Mouse (Mus musculus): Measurements from ENCODE around the gene Pnck. TPM values are rescaled to one million over a fixed set of nuclear protein-coding genes. Genes with fewer than 3 reads are reported as not detected.

The Pnck gene
- polyA plus RNA-seq, 1 experiment from 2014 or later: 11.0 TPM

DNA sequence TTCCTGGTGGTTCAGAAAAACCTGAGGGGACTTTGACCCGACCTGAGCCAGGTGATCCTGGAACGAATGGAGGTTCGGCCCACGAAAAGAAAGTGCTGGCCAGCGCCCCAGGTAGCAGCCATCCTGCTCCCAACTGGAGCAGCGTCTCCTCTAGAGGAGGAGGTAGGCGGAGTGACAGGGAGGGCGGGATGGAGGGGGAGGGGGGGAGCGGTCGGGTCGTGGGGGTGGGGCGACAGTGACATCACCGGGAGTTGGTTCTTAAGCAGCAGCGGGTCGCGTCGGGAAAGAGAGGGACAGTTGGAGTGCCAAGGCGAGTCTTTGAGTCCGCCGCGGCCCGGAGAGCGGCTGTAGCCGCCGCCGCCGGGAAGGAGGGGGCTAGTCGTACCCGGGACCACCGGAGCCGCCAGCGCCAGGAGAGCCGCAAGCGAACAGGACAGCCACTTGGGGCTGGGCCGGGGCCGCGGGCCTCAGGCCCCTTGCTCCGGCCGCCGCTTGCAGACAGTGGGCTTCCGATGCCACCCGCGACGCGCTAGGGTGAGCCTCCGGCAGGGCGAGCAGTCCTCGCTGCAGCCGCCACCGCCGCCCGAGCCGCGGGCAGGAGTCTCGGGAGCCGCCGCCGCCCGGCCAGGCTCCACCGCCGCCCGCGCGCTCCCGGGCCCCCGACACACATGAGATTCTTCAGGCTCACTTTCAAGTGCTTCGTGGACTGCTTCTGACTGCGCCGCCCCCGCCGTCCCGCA, 13.1 kb upstream of the Pnck start, which contains the start of gene Slc6a8:
TSS of gene Slc6a8 (plus strand) at position 272 of the 740 bp plus-strand sequence.
- peak; percentile 78 for ATAC-seq (ENCODE audit: insufficient number of reproducible peaks, low FRiP score)
- Histone ChIP-seq H3K9ac (peak within 1 kb of the TSS; percentile 92), H3K27me3 (replicated peaks) (peaks cover 22% of the 10 kb centered on the region), H3K4me1 (replicated peaks) (peaks cover 14% of the 10 kb centered on the region), H3K4me3 (peak within 1 kb of the TSS; percentile 80), H3K27ac (ENCODE audit: poor library complexity, severe bottlenecking) (peak within 1 kb of the TSS; percentile 85), H3K4me2 (peak within 1 kb of the TSS; percentile 77), H3K36me3 (peaks cover 23% of the 10 kb centered on the region), H3K9me3 (replicated peaks) (no peaks in the 10 kb centered on the region)
- WGBS: 21% methylated on average over 45 of the region's 72 CpGs

DNA sequence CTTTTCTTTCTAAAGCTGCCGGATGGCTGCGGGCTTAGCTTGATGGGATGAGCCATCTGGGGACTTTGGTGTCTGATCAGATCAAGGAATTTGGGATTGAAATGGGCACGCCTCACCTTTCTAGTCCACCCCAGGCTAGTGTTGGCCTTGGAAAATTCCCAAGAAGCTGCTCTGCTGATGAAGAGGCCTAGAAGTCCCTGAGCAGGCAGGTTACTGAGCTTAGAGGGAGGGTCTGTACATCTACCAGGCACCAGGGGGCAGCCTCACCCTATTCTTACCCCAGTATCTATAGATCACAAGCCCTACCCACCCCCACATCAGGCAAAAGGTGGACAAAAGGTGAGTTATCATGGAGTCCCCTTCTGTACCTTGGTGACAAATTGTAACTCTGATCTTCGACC, 12.1 kb upstream of the Pnck start:
- 0 out of 2 replicates have a peak, but pooled peaks have one; percentile 52 for ATAC-seq (ENCODE audit: insufficient number of reproducible peaks, low FRiP score)
- Histone ChIP-seq H3K4me2 (no peak overlapping the region), H3K4me3 (no peak overlapping the region), H3K9me3 (replicated peaks) (no peaks in the 10 kb centered on the region), H3K4me1 (replicated peaks) (peaks cover 14% of the 10 kb centered on the region), H3K27ac (ENCODE audit: poor library complexity, severe bottlenecking) (no peak overlapping the region), H3K36me3 (peaks cover 12% of the 10 kb centered on the region), H3K27me3 (replicated peaks) (peaks cover 20% of the 10 kb centered on the region), H3K9ac (no peak overlapping the region)
- 39% methylated on average over 4 of the region's 4 CpGs for WGBS

DNA sequence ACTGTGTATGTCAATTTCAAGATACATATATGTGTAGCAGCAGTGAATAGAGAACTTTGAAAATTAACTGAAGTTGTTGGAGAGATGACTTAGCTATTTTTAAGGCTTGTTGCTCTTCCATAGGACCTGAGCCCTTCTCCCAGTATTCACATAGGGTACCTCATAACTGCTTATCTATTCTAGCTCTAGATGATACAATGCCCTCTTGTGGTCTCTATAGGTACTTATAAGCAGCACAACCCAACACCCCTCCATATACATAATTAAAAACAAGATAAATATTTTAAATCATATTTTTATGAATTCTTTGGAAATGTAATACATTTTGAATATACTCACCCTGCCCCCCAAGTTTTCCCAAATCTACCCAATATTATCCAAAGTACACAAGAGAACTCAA, 3.2 kb upstream of the Pnck start:
- H3K4me2 ChIP-seq: no peak overlapping the region
- ATAC-seq (ENCODE audit: insufficient number of reproducible peaks, low FRiP score): no peak
- no peaks in the 10 kb centered on the region for H3K36me3 ChIP-seq
- no peak overlapping the region for H3K9ac ChIP-seq
- H3K4me1 ChIP-seq (replicated peaks): 0 out of 2 replicates have a peak, but pooled peaks cover 4% of the 10 kb centered on the region
- peaks cover 13% of the 10 kb centered on the region for H3K27me3 ChIP-seq (replicated peaks)
- no peak overlapping the region for H3K4me3 ChIP-seq
- H3K9me3 ChIP-seq (replicated peaks): no peaks in the 10 kb centered on the region
- no peak overlapping the region for H3K27ac ChIP-seq (ENCODE audit: poor library complexity, severe bottlenecking)

DNA sequence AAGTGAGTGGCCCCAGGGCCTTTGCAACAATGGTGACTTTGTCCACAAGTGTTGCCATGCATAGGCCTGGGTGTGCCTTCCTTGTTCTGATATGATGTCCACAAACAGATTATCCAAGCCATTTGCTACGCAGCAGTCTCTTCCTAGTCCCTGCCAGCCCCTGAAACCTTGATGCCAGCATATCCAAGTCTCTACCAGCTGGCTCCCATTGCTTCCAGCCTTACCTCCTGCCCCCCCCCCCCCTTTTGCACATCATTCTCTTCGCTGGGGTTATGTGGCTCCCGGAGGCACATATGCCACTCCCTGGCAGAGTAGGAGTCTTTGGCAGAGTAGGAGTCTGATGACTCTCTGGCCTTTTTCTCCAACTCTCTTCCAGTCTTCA, 358 bp upstream of the Pnck start:
- 62% methylated on average over 3 of the region's 3 CpGs for WGBS
- no peak for ATAC-seq (ENCODE audit: insufficient number of reproducible peaks, low FRiP score)
- 0 out of 2 replicates have a peak, but pooled peaks cover 4% of the 10 kb centered on the region for H3K4me1 ChIP-seq (replicated peaks)
- H3K27me3 ChIP-seq (replicated peaks): peaks cover 18% of the 10 kb centered on the region
- no peaks in the 10 kb centered on the region for H3K36me3 ChIP-seq
- no peaks in the 10 kb centered on the region for H3K9me3 ChIP-seq (replicated peaks)
- H3K9ac ChIP-seq: peak overlapping the region; percentile 67
- no peak overlapping the region for H3K27ac ChIP-seq (ENCODE audit: poor library complexity, severe bottlenecking)
- H3K4me3 ChIP-seq: peak overlapping the region; percentile 54
- H3K4me2 ChIP-seq: peak overlapping the region; percentile 79

DNA sequence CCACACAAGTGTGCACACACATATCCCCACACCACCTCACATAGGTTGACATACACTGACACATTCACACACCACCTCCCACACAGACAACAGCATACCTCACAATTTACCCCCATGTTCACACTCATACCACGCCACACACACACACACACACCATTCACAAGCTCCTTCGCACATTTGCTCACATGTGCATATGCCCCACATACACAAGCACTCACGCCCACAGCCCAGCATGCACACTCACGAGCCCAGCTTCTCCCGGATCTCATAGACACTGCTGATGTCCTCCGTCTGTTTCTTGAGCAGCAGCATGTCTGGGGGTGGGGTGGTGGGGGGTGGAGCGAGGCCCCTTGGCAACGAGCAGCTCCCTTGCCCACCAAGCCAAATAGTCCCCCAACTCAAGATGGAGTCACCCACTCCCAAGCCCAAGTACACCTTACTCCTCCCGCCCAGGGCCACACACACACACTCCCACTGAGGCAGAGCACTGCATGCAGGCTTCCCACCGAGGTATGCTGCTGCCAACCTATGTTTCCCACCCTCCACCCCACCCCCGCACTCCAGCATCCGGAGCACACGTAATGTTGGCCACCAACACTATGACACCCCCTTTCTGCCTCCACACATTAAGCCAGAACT, 862 bp downstream of the Pnck start:
- peak overlapping the region; percentile 79 for H3K4me2 ChIP-seq
- no peak overlapping the region; the same call in 1 of the 2 replicates for H3K9ac ChIP-seq
- ATAC-seq (ENCODE audit: insufficient number of reproducible peaks, low FRiP score): peak; percentile 40
- H3K36me3 ChIP-seq: no peaks in the 10 kb centered on the region
- H3K4me1 ChIP-seq (replicated peaks): 0 out of 2 replicates have a peak, but pooled peaks cover 4% of the 10 kb centered on the region
- no peaks in the 10 kb centered on the region for H3K9me3 ChIP-seq (replicated peaks)
- WGBS: 61% methylated on average over 13 of the region's 13 CpGs
- H3K27me3 ChIP-seq (replicated peaks): peaks cover 18% of the 10 kb centered on the region
- H3K27ac ChIP-seq (ENCODE audit: poor library complexity, severe bottlenecking): no peak overlapping the region
- peak overlapping the region; percentile 54; the same call in 1 of the 2 replicates for H3K4me3 ChIP-seq

DNA sequence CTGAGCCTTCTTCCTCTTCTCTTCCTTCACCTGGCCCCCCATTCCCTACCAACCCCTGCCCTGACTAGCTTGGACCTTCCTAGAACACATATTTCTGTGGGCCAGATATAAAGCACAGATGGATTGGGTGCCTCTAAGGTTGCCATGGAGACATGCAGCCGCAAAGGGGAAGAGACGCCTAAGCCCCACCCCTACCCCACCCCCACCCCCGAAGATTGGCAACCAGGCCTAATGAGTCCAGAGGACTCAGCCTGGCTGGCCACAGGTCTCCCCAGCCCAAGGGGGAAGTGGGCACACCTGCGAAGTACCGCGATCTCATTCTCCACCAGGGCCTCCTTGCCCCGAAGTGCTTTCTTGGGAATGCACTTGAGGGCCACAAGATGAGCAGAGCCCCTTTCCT, 1.5 kb downstream of the Pnck start:
- Histone ChIP-seq H3K4me1 (replicated peaks) (0 out of 2 replicates have a peak, but pooled peaks cover 4% of the 10 kb centered on the region), H3K4me3 (no peak overlapping the region), H3K27me3 (replicated peaks) (peaks cover 22% of the 10 kb centered on the region), H3K36me3 (no peaks in the 10 kb centered on the region), H3K27ac (ENCODE audit: poor library complexity, severe bottlenecking) (no peak overlapping the region), H3K4me2 (no peak overlapping the region), H3K9ac (no peak overlapping the region), H3K9me3 (replicated peaks) (no peaks in the 10 kb centered on the region)
- 46% methylated on average over 6 of the region's 7 CpGs for WGBS
- no peak for ATAC-seq (ENCODE audit: insufficient number of reproducible peaks, low FRiP score)

DNA sequence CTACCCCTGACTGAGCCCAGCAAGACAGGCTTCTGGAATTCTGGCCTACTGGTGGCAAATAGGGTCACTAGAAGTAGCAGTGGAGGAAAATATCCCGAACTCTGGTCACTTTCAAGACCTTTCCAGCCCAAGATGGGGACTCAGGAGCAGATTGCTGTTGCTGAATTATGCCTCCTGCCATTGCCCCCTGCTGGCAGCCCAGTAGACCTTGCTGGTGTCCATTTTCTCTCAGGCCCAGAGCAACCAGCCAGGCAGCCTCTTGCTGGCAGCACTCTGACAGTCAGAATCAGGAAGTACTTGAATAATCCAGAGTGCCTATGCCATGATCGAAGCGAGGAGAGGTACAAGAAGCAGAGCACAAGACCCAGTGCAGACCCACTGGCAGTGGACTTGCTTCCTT, 4.4 kb downstream of the Pnck start:
- no peaks in the 10 kb centered on the region for H3K9me3 ChIP-seq (replicated peaks)
- H3K27me3 ChIP-seq (replicated peaks): peaks cover 29% of the 10 kb centered on the region
- H3K4me1 ChIP-seq (replicated peaks): 0 out of 2 replicates have a peak, but pooled peaks cover 4% of the 10 kb centered on the region
- ATAC-seq (ENCODE audit: insufficient number of reproducible peaks, low FRiP score): no peak
- no peak overlapping the region for H3K4me2 ChIP-seq
- no peak overlapping the region for H3K4me3 ChIP-seq
- H3K9ac ChIP-seq: no peak overlapping the region
- H3K27ac ChIP-seq (ENCODE audit: poor library complexity, severe bottlenecking): no peak overlapping the region
- WGBS: 48% methylated on average over 3 of the region's 3 CpGs
- H3K36me3 ChIP-seq: no peaks in the 10 kb centered on the region

DNA sequence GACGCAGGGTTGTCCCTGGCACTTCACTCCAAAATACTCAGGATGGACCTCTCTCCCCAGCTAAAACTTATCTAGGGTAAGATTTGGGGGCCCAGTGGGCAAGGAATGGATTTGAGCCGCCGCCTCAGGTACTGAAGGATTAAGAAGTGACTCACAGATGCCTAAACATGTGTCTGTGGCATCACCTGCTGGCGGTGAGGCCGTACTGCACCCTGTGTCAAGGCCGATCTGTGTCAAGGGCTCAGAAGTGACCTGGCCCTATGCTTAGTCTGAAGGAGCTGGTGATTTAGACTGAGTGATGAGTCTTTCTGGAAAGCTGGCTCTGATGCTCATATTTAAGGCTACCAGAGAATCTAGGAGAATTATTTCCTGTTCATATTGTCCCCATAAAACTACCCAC, 5.7 kb downstream of the Pnck start:
- Histone ChIP-seq H3K9ac (no peak overlapping the region), H3K27me3 (replicated peaks) (peaks cover 23% of the 10 kb centered on the region), H3K9me3 (replicated peaks) (no peaks in the 10 kb centered on the region), H3K4me1 (replicated peaks) (0 out of 2 replicates have a peak, but pooled peaks cover 2% of the 10 kb centered on the region), H3K4me2 (no peak overlapping the region), H3K4me3 (no peak overlapping the region), H3K27ac (ENCODE audit: poor library complexity, severe bottlenecking) (no peak overlapping the region), H3K36me3 (no peaks in the 10 kb centered on the region)
- WGBS: 9% methylated on average over 6 of the region's 6 CpGs
- ATAC-seq (ENCODE audit: insufficient number of reproducible peaks, low FRiP score): no peak

DNA sequence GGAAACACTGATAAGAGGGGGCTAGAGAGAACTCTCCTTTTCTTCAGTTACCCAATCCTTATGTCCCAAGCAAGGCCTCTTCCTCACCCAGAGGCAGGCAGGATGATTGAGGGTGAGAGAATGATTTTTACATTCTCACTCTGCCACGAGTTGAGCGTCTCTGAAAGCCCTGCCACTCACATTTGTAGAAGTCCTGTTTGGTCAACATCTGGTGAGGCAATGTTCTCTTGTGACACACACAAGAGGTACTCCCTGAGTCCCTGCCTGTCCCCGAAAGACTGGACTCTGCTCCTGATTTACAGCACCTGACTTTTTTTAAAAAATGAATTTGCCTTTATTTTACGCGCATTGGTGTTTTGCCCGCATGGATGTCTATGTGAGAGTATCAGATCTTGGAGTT, 6.5 kb downstream of the Pnck start:
- ATAC-seq (ENCODE audit: insufficient number of reproducible peaks, low FRiP score): no peak
- Histone ChIP-seq H3K36me3 (no peaks in the 10 kb centered on the region), H3K27me3 (replicated peaks) (peaks cover 16% of the 10 kb centered on the region), H3K9me3 (replicated peaks) (no peaks in the 10 kb centered on the region), H3K9ac (no peak overlapping the region), H3K4me2 (no peak overlapping the region), H3K4me3 (no peak overlapping the region), H3K27ac (ENCODE audit: poor library complexity, severe bottlenecking) (no peak overlapping the region), H3K4me1 (replicated peaks) (no peaks in the 10 kb centered on the region)
- 83% methylated on average over 6 of the region's 6 CpGs for WGBS

DNA sequence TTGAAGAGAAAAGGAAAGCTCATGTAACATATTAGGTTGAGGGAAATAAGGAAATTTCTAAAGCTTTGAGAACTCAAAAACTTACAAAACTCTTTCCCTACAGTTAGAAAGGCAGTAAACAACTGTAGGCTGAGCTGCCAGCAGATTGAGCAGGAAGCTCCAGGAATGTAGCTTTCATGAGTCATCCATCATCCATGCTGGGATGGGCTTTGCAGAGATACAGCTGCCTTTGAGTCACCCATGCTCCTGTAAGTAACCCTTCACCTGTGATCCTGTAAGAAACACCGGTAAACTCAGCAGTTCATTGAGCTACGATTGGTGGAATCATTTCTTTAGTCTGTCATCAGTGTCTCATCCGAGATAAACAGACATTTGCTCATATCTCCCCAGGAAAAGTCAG, 9.0 kb downstream of the Pnck start:
- WGBS: 54% methylated on average over 3 of the region's 3 CpGs
- Histone ChIP-seq H3K27ac (ENCODE audit: poor library complexity, severe bottlenecking) (no peak overlapping the region), H3K4me1 (replicated peaks) (no peaks in the 10 kb centered on the region), H3K36me3 (no peaks in the 10 kb centered on the region), H3K4me3 (no peak overlapping the region), H3K9me3 (replicated peaks) (no peaks in the 10 kb centered on the region), H3K9ac (no peak overlapping the region), H3K27me3 (replicated peaks) (peaks cover 11% of the 10 kb centered on the region), H3K4me2 (no peak overlapping the region)
- ATAC-seq (ENCODE audit: insufficient number of reproducible peaks, low FRiP score): no peak

DNA sequence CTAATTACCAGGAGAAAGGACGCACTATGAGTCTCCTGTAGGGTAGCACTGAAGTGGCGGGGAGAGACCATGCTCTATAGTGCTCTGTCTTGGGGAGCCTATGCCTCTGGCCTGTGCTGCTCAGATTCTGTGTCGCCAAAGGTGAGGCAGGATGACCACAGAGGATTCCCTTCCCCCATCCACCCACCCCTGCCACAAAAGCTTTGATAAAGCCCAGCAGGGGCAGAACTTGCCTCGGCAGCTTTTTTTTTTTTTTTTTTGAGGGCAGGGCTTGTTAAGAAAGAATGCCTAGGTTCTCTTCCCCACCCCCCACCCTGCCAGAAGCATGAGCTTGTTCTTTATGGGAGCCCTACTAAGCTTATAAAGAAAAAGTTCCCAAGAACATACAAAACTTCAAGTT, 14.8 kb downstream of the Pnck start:
- Histone ChIP-seq H3K4me3 (no peak overlapping the region), H3K27ac (ENCODE audit: poor library complexity, severe bottlenecking) (no peak overlapping the region), H3K36me3 (no peaks in the 10 kb centered on the region), H3K9ac (no peak overlapping the region), H3K4me2 (no peak overlapping the region), H3K4me1 (replicated peaks) (no peaks in the 10 kb centered on the region), H3K9me3 (replicated peaks) (no peaks in the 10 kb centered on the region), H3K27me3 (replicated peaks) (peaks cover 28% of the 10 kb centered on the region)
- no peak for ATAC-seq (ENCODE audit: insufficient number of reproducible peaks, low FRiP score)
- WGBS: 22% methylated on average over 4 of the region's 4 CpGs

Data from heart, embryonic 12.5 days (tissue).